Mouse (Mus musculus) layer of hippocampus, postnatal 25 days (tissue): Measurements from ENCODE around the gene Fam71f2. TPM values are rescaled to one million over a fixed set of nuclear protein-coding genes. Genes with fewer than 3 reads are reported as not detected.

Experiments used
- total RNA-seq, 2 experiments: library from RNA; stranded (reverse); gene quantifications; 2 replicates each; pipeline ENCODE4 v1.2.3; 2021

The Fam71f2 gene
- total RNA-seq, 2 experiments from 2014 or later = 1.0 TPM; not detected in 1

Other genes with a start within 250 kb of the Fam71f2 start
- gene Lep, start 219.4 kb upstream of the Fam71f2 start, total RNA-seq = not detected
- 10 to 100 TPM; 35.6 to 49.6 TPM for gene Rbm28, start 114.6 kb upstream of the Fam71f2 start, total RNA-seq
- 1 to 10 TPM; 3.2 to 3.6 TPM for gene Prrt4, start 100.0 kb upstream of the Fam71f2 start, total RNA-seq
- gene Impdh1, start 63.2 kb upstream of the Fam71f2 start, total RNA-seq = 10 to 100 TPM; 44.4 to 48.3 TPM
- gene Hilpda, start 7.1 kb upstream of the Fam71f2 start, total RNA-seq = 1 to 10 TPM; 4.6 to 6.6 TPM
- not detected for gene Fam71f1, start 39.5 kb downstream of the Fam71f2 start, total RNA-seq
- gene Calu, start 68.5 kb downstream of the Fam71f2 start, total RNA-seq = 10 to 100 TPM; 69.6 to 72.7 TPM
- under 1 TPM; 0.19 to 0.20 TPM for gene Opn1sw, start 108.9 kb downstream of the Fam71f2 start, total RNA-seq
- gene Ccdc136, start 116.7 kb downstream of the Fam71f2 start, total RNA-seq = 10 to 100 TPM; 59.8 to 60.9 TPM
- gene Flnc, start 153.7 kb downstream of the Fam71f2 start, total RNA-seq = 1 to 10 TPM in 1 of 2 experiments, under 1 TPM in 1; 0.96 to 1.4 TPM
- gene Atp6v1f, start 188.1 kb downstream of the Fam71f2 start, total RNA-seq = 100 to 1,000 TPM; 241 to 263 TPM
- under 1 TPM in 1 of 2 experiments, not detected in 1; 0.59 TPM for gene Atp6v1fnb, start 191.8 kb downstream of the Fam71f2 start, total RNA-seq
- gene Kcp, start 228.4 kb downstream of the Fam71f2 start, total RNA-seq = 1 to 10 TPM; 2.1 to 3.0 TPM
- gene Irf5, start 247.0 kb downstream of the Fam71f2 start, total RNA-seq = 1 to 10 TPM; 3.4 to 4.0 TPM